Mouse (Mus musculus): Measurements from ENCODE around the gene Phb2. TPM values are rescaled to one million over a fixed set of nuclear protein-coding genes. Genes with fewer than 3 reads are reported as not detected.
A peak's percentile ranks its signal among the peaks of the same experiment; 100 is the strongest.

Gene Phb2
- polyA plus RNA-seq, 1 experiment from 2014 or later = 254 TPM

DNA sequence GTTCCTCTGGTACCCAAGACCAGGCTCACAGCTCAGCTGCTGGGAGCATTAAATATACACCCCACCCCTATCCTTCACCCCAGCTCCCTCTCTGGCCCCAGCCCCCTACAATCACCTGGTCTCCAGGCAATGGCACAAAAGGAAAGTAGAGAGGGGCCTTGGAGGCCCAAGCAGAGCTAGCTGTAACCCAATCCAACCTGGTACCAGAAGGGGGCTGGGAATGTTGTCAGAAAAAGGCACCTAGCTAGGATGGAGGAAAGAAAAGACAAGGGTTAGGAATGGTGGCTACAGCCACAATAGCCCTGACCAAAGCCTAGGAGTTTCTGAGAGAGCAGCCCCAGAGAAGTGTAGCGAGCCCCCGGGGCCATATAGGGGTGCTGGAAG lies 46.7 kb downstream of the Phb2 start:
- no peak for ATAC-seq (replicated peaks)
- no peak overlapping the region for H3K4me3 ChIP-seq
- no peaks in the 10 kb centered on the region for H3K36me3 ChIP-seq (replicated peaks)
- peak overlapping the region; percentile 96 for H3K27ac ChIP-seq
- H3K9ac ChIP-seq = no peak overlapping the region
- H3K4me1 ChIP-seq = peaks cover 37% of the 10 kb centered on the region
- 64% methylated on average over 2 of the region's 2 CpGs for WGBS
- no peaks in the 10 kb centered on the region for H3K9me3 ChIP-seq
- H3K27me3 ChIP-seq (replicated peaks) = no peaks in the 10 kb centered on the region
- H3K4me2 ChIP-seq = no peak overlapping the region

DNA sequence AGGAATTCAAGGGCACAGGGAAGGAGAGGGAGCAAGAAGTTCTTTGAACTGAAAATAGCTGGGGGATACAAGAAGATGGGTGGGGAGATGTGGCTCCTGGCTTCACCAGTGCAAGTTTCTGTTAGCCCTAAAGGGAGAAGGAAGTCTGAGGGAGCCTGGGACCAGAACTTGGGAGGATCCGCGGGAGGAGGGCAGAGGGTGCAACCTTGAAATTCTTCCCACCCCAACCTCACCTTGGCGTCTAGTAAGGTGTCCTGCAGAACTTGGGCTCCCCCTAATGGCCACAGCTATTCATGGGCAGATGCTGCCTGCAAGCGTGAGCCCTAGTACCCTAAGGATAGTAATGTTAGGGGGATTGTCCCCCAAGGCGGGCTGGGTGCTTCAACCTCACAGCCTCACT lies 47.1 kb downstream of the Phb2 start:
- peak overlapping the region; percentile 96 for H3K27ac ChIP-seq
- H3K9ac ChIP-seq = no peak overlapping the region
- no peaks in the 10 kb centered on the region for H3K27me3 ChIP-seq (replicated peaks)
- no peak overlapping the region for H3K4me3 ChIP-seq
- no peak for ATAC-seq (replicated peaks)
- no peaks in the 10 kb centered on the region for H3K36me3 ChIP-seq (replicated peaks)
- 4% methylated on average over 5 of the region's 5 CpGs for WGBS
- peaks cover 33% of the 10 kb centered on the region for H3K4me1 ChIP-seq
- H3K4me2 ChIP-seq = no peak overlapping the region
- H3K9me3 ChIP-seq = no peaks in the 10 kb centered on the region

DNA sequence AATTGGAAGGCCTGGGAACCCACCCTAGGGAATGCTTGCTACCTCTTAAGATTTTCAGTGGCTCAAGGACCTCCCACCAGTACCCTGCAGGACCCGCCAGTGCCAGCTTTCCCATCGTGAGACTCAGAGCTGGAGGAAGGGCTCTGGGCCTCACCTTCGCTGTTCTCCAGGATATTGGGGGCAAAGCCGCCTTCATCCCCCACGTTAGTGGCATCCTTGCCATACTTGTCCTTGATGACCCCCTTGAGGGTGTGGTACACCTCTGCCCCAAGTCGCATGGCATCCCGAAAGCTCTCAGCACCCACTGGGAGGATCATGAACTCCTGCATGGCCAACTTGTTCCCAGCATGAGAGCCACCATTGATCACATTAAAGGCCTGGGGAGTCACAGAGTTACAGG lies 53.8 kb downstream of the Phb2 start:
- Histone ChIP-seq H3K9me3 (no peaks in the 10 kb centered on the region), H3K9ac (no peak overlapping the region), H3K4me1 (peaks cover 27% of the 10 kb centered on the region), H3K27me3 (replicated peaks) (0 out of 2 replicates have a peak, but pooled peaks cover 2% of the 10 kb centered on the region), H3K36me3 (replicated peaks) (no peaks in the 10 kb centered on the region), H3K27ac (no peak overlapping the region), H3K4me2 (no peak overlapping the region), H3K4me3 (no peak overlapping the region)
- no peak for ATAC-seq (replicated peaks)
- 89% methylated on average over 7 of the region's 7 CpGs for WGBS

MicroRNAs within 50 kb of the gene (microRNA counts, 519-probe panel; counts per million panel counts)
- microRNA mmu-miR-141 = not detected
- 1,782 counts per million, percentile 10 among the panel's probes with 10 or more counts for microRNA mmu-miR-200c

Small RNA genes lying within 50 kb of the gene (microRNA-seq; reads per million reads assigned to microRNA genes)
- gene Mir141 = 5.1 reads per million, percentile 23 among the genes with 10 or more reads in this experiment
- gene Mir200c = 28.0 reads per million, percentile 39 among the genes with 10 or more reads in this experiment

Other genes with a start within 250 kb of the Phb2 start
- 146 and 153 TPM in 2 replicates for gene Clstn3, start 247.5 kb upstream of the Phb2 start, polyA plus RNA-seq (2015; fragmentation: Nextera tagmentation; extraction: Ambion mirVana)
- gene C1rl, start 219.2 kb upstream of the Phb2 start, polyA plus RNA-seq (2015; fragmentation: Nextera tagmentation; extraction: Ambion mirVana) = 0.23 and 0.30 TPM in 2 replicates
- gene C1ra, start 199.9 kb upstream of the Phb2 start, polyA plus RNA-seq (2015; fragmentation: Nextera tagmentation; extraction: Ambion mirVana) = 0.27 and 0.28 TPM in 2 replicates
- gene C1s1, start 170.0 kb upstream of the Phb2 start, polyA plus RNA-seq (2015; fragmentation: Nextera tagmentation; extraction: Ambion mirVana) = 0.92 and 1.1 TPM in 2 replicates
- not detected in 2 replicates for gene C1rb, start 142.0 kb upstream of the Phb2 start, polyA plus RNA-seq (2015; fragmentation: Nextera tagmentation; extraction: Ambion mirVana)
- 0.13 TPM in 1 of 2 replicates, not detected in the other for gene C1s2, start 76.3 kb upstream of the Phb2 start, polyA plus RNA-seq (2015; fragmentation: Nextera tagmentation; extraction: Ambion mirVana)
- 45.6 and 51.9 TPM in 2 replicates for gene Lpcat3, start 49.3 kb upstream of the Phb2 start, polyA plus RNA-seq (2015; fragmentation: Nextera tagmentation; extraction: Ambion mirVana)
- 107 and 109 TPM in 2 replicates for gene Emg1, start 158 bp upstream of the Phb2 start, polyA plus RNA-seq (2015; fragmentation: Nextera tagmentation; extraction: Ambion mirVana)
- gene Ptpn6, start 26.4 kb downstream of the Phb2 start, polyA plus RNA-seq (2015; fragmentation: Nextera tagmentation; extraction: Ambion mirVana) = 3.9 and 5.6 TPM in 2 replicates
- 668 and 674 TPM in 2 replicates for gene Grcc10, start 29.0 kb downstream of the Phb2 start, polyA plus RNA-seq (2015; fragmentation: Nextera tagmentation; extraction: Ambion mirVana)
- not detected in 2 replicates for gene Gm45234, start 43.7 kb downstream of the Phb2 start, polyA plus RNA-seq (2015; fragmentation: Nextera tagmentation; extraction: Ambion mirVana)
- 32.7 and 34.3 TPM in 2 replicates for gene Atn1, start 44.2 kb downstream of the Phb2 start, polyA plus RNA-seq (2015; fragmentation: Nextera tagmentation; extraction: Ambion mirVana)
- 89.2 and 90.8 TPM in 2 replicates for gene Eno2, start 57.3 kb downstream of the Phb2 start, polyA plus RNA-seq (2015; fragmentation: Nextera tagmentation; extraction: Ambion mirVana)
- 4.8 and 6.7 TPM in 2 replicates for gene Lrrc23, start 67.4 kb downstream of the Phb2 start, polyA plus RNA-seq (2015; fragmentation: Nextera tagmentation; extraction: Ambion mirVana)
- 8.8 and 10.1 TPM in 2 replicates for gene Spsb2, start 96.3 kb downstream of the Phb2 start, polyA plus RNA-seq (2015; fragmentation: Nextera tagmentation; extraction: Ambion mirVana)
- gene Tpi1, start 102.0 kb downstream of the Phb2 start, polyA plus RNA-seq (2015; fragmentation: Nextera tagmentation; extraction: Ambion mirVana) = 383 and 391 TPM in 2 replicates
- 233 and 234 TPM in 2 replicates for gene Usp5, start 117.1 kb downstream of the Phb2 start, polyA plus RNA-seq (2015; fragmentation: Nextera tagmentation; extraction: Ambion mirVana)
- 23.2 and 32.9 TPM in 2 replicates for gene Cdca3, start 117.2 kb downstream of the Phb2 start, polyA plus RNA-seq (2015; fragmentation: Nextera tagmentation; extraction: Ambion mirVana)
- 2.6 and 2.8 TPM in 2 replicates for gene Gnb3, start 127.9 kb downstream of the Phb2 start, polyA plus RNA-seq (2015; fragmentation: Nextera tagmentation; extraction: Ambion mirVana)
- 16.1 and 18.1 TPM in 2 replicates for gene P3h3, start 145.4 kb downstream of the Phb2 start, polyA plus RNA-seq (2015; fragmentation: Nextera tagmentation; extraction: Ambion mirVana)
- gene Gpr162, start 151.6 kb downstream of the Phb2 start, polyA plus RNA-seq (2015; fragmentation: Nextera tagmentation; extraction: Ambion mirVana) = 41.0 and 42.0 TPM in 2 replicates
- 0.21 and 0.33 TPM in 2 replicates for gene Cd4, start 175.9 kb downstream of the Phb2 start, polyA plus RNA-seq (2015; fragmentation: Nextera tagmentation; extraction: Ambion mirVana)
- gene Lag3, start 199.4 kb downstream of the Phb2 start, polyA plus RNA-seq (2015; fragmentation: Nextera tagmentation; extraction: Ambion mirVana) = 2.8 and 3.2 TPM in 2 replicates
- gene Ptms, start 207.8 kb downstream of the Phb2 start, polyA plus RNA-seq (2015; fragmentation: Nextera tagmentation; extraction: Ambion mirVana) = 880 and 884 TPM in 2 replicates
- gene Mlf2, start 219.1 kb downstream of the Phb2 start, polyA plus RNA-seq (2015; fragmentation: Nextera tagmentation; extraction: Ambion mirVana) = 559 and 568 TPM in 2 replicates

Measured in midbrain, embryonic 15.5 days (tissue).